Comparison of ENCODE assay signal across 15 mouse cellular contexts in the genomic region with DNA sequence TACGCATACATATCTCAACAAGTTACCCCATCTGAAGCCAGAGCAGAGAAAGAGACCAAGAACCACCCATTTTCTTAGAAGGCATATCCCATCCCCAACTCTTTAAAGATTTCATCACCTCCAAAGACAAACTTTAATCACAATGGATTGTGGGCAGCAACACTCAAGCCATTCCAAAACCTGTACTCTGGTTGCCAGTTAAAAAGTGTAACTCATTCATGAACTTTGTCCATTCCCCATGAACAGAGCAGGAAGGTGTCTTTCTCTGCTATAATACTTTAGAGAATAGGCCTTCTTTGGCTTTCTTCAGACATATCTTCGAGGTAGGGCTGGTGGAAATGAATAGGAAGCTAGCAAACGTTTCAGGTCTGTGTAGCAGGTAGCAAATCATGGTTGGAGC.
"Had no signal": no experiment of that assay in that cellular context is flagged by ENCODE, and none has a peak within 500 bp of the region (broad histone marks: within the 10 kb centered on the region; RNA-seq: fewer than 3 reads in every experiment).

No protein-coding gene starts in this region.

- H3K4me2 ChIP-seq: neural tube, embryonic 15.5 days; stomach, embryonic 15.5 days had no signal

- DNase-seq: retina, postnatal 1 day; right cerebral cortex, adult 18-20 months; right cerebral cortex, postnatal 14 days; right cerebral cortex, postnatal 25 days; right cerebral cortex, postnatal 4 days; spleen, adult 18-20 months; thymus, adult 18-20 months; thymus, adult 2 months; thymus, postnatal 14 days; thymus, postnatal 25 days; thymus, postnatal 36 days; thymus, postnatal 4 days had no signal

- H3K9me3 ChIP-seq: neural tube, embryonic 15.5 days; stomach, embryonic 15.5 days had no signal

- H3K4me3 ChIP-seq: neural tube, embryonic 15.5 days; stomach, embryonic 15.5 days had no signal

- H3K27me3 ChIP-seq: neural tube, embryonic 15.5 days; stomach, embryonic 15.5 days had no signal

- H3K4me1 ChIP-seq: neural tube, embryonic 15.5 days; stomach, embryonic 15.5 days had no signal

- H3K36me3 ChIP-seq: neural tube, embryonic 15.5 days; stomach, embryonic 15.5 days had no signal

- H3K9ac ChIP-seq: neural tube, embryonic 15.5 days; stomach, embryonic 15.5 days had no signal

- H3K27ac ChIP-seq: neural tube, embryonic 15.5 days; stomach, embryonic 15.5 days; stomach, postnatal 0 days had no signal
